Mouse (Mus musculus) stomach, postnatal 0 days (tissue): ENCODE data around the gene Ildr2.

Source experiments
- CTCF ChIP-seq: IDR thresholded peaks from 2 replicates; pipeline ENCODE4 v1.5.1; 2016; ENCODE audit warnings: antibody characterized with exemption, low read depth, mild to moderate bottlenecking, moderate library complexity
- EP300 ChIP-seq: optimal IDR thresholded peaks from 2 replicates; pipeline ENCODE3; 2016; ENCODE audit warnings: antibody characterized with exemption

DNA sequence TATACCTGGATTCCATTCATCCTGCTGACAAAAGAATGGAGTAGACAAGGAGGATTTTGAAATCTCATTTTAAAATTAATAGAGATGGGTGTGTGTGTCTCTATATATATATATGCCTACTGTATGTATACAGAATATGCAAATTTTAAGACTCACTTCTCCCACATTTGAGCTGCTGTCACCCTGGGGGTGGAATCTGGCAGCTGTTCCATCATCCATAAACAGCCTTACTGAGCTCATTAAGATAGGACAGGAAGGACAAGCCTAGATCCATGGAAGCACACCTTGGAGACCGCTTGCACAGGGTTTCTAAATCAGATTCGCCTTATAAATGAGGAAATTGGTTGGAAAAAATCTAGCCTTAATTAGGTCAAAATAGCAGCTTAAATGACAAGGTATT is 44.9 kb downstream of the Ildr2 start:
- TF ChIP-seq CTCF (no peak), EP300 (no peak)
